Mouse (Mus musculus): ENCODE measurements around the gene Qpct.

Qpct gene

GRCm38 (mm10) chr17:79051606-79052005 lies at the start of gene Qpct:
Qpct (plus strand) TSS chr17:79051906.
- in situ Hi-C loops (cut with MboI, MseI) = loop anchor here (5.0 kb wide), 1 partner anchor 46 kb away; no protein-coding TSS in a partner anchor

GRCm38 (mm10) chr17:79013625-79014024 lies 38.1 kb upstream of the Qpct start:
- in situ Hi-C loops (cut with MboI, MseI) = no loop called here

- in situ Hi-C loops (cut with MboI, MseI) = no loop called here
Measured at GRCm38 (mm10) chr17:79014911-79015685, 36.6 kb upstream of the Qpct start.

- in situ Hi-C loops (cut with MboI, MseI) = no loop called here
Measured at GRCm38 (mm10) chr17:79015831-79016230, 35.9 kb upstream of the Qpct start.

- in situ Hi-C loops (cut with MboI, MseI) = no loop called here
Measured at GRCm38 (mm10) chr17:79018422-79018821, 33.3 kb upstream of the Qpct start.

- in situ Hi-C loops (cut with MboI, MseI) = no loop called here
Measured at GRCm38 (mm10) chr17:79019726-79020207, 31.9 kb upstream of the Qpct start.

- in situ Hi-C loops (cut with MboI, MseI) = no loop called here
Measured at GRCm38 (mm10) chr17:79020208-79020983, 31.3 kb upstream of the Qpct start, which contains the start of gene Prkd3. Prkd3 (minus strand) TSS chr17:79020816.

- in situ Hi-C loops (cut with MboI, MseI) = no loop called here
Measured at GRCm38 (mm10) chr17:79020984-79021335, 30.7 kb upstream of the Qpct start.

- in situ Hi-C loops (cut with MboI, MseI) = no loop called here
Measured at GRCm38 (mm10) chr17:79022746-79023145, 29.0 kb upstream of the Qpct start.

- in situ Hi-C loops (cut with MboI, MseI) = no loop called here
Measured at GRCm38 (mm10) chr17:79024544-79024943, 27.2 kb upstream of the Qpct start.

- in situ Hi-C loops (cut with MboI, MseI) = no loop called here
Measured at GRCm38 (mm10) chr17:79029226-79029625, 22.5 kb upstream of the Qpct start.

GRCm38 (mm10) chr17:79031569-79031968 lies 20.1 kb upstream of the Qpct start:
- in situ Hi-C loops (cut with MboI, MseI) = no loop called here

GRCm38 (mm10) chr17:79032782-79033181 lies 18.9 kb upstream of the Qpct start:
- in situ Hi-C loops (cut with MboI, MseI) = no loop called here

GRCm38 (mm10) chr17:79039660-79040059 lies 12.0 kb upstream of the Qpct start:
- in situ Hi-C loops (cut with MboI, MseI) = no loop called here

- in situ Hi-C loops (cut with MboI, MseI) = no loop called here
Measured at GRCm38 (mm10) chr17:79043705-79044104, 8.0 kb upstream of the Qpct start.

GRCm38 (mm10) chr17:79052088-79052812 lies 544 bp downstream of the Qpct start:
- in situ Hi-C loops (cut with MboI, MseI) = loop anchor here (5.0 kb wide), 1 partner anchor 45 kb away; no protein-coding TSS in a partner anchor

GRCm38 (mm10) chr17:79058271-79058670 lies 6.6 kb downstream of the Qpct start:
- in situ Hi-C loops (cut with MboI, MseI) = no loop called here

GRCm38 (mm10) chr17:79060221-79060620 lies 8.5 kb downstream of the Qpct start:
- in situ Hi-C loops (cut with MboI, MseI) = no loop called here

GRCm38 (mm10) chr17:79064250-79064649 lies 12.5 kb downstream of the Qpct start:
- in situ Hi-C loops (cut with MboI, MseI) = no loop called here

- in situ Hi-C loops (cut with MboI, MseI) = no loop called here
Measured at GRCm38 (mm10) chr17:79068581-79068980, 16.9 kb downstream of the Qpct start.

GRCm38 (mm10) chr17:79069019-79069418 lies 17.3 kb downstream of the Qpct start:
- in situ Hi-C loops (cut with MboI, MseI) = no loop called here

All from T-helper 1 cell (primary cell).